17 mouse cellular contexts compared by ENCODE assay signal in genomic region chr16:44187172-44187571, GRCm38 (mm10).
"Had no signal": no experiment of that assay in that cellular context is flagged by ENCODE, and none has a peak within 500 bp of the region (broad histone marks: within the 10 kb centered on the region; RNA-seq: fewer than 3 reads in every experiment).

No protein-coding gene starts in this region.

- H3K4me2 ChIP-seq: lung, embryonic 14.5 days; midbrain, embryonic 11.5 days; midbrain, embryonic 13.5 days; neural tube, embryonic 12.5 days had no signal

- H3K36me3 ChIP-seq: neural tube, embryonic 12.5 days had no signal

- ATAC-seq: midbrain, embryonic 13.5 days; midbrain, embryonic 16.5 days had no signal

- H3K27ac ChIP-seq: liver, embryonic 14.5 days; macrophage; midbrain, embryonic 13.5 days; neural tube, embryonic 12.5 days had no signal

- H3K9me3 ChIP-seq: midbrain, embryonic 13.5 days; neural tube, embryonic 12.5 days had no signal

- DNase-seq: lung, adult 18-20 months; lung, embryonic 14.5 days; lung, postnatal 10 days; lung, postnatal 36 days; right cerebral cortex, postnatal 14 days; right cerebral cortex, postnatal 4 days; spleen, adult 18-20 months; thymus, adult 18-20 months; thymus, postnatal 14 days; thymus, postnatal 36 days had no signal

- H3K4me1 ChIP-seq: midbrain, embryonic 13.5 days; neural tube, embryonic 12.5 days had no signal

- H3K27me3 ChIP-seq: megakaryocyte, embryonic 14.5 days; midbrain, embryonic 13.5 days; neural tube, embryonic 12.5 days had no signal

- H3K4me3 ChIP-seq: megakaryocyte, embryonic 14.5 days; midbrain, embryonic 13.5 days; neural tube, embryonic 12.5 days had no signal

- H3K9ac ChIP-seq: liver, embryonic 14.5 days; lung, embryonic 14.5 days; midbrain, embryonic 13.5 days; neural tube, embryonic 12.5 days had no signal
